23 mouse cellular contexts compared by ENCODE assay signal in the genomic region with DNA sequence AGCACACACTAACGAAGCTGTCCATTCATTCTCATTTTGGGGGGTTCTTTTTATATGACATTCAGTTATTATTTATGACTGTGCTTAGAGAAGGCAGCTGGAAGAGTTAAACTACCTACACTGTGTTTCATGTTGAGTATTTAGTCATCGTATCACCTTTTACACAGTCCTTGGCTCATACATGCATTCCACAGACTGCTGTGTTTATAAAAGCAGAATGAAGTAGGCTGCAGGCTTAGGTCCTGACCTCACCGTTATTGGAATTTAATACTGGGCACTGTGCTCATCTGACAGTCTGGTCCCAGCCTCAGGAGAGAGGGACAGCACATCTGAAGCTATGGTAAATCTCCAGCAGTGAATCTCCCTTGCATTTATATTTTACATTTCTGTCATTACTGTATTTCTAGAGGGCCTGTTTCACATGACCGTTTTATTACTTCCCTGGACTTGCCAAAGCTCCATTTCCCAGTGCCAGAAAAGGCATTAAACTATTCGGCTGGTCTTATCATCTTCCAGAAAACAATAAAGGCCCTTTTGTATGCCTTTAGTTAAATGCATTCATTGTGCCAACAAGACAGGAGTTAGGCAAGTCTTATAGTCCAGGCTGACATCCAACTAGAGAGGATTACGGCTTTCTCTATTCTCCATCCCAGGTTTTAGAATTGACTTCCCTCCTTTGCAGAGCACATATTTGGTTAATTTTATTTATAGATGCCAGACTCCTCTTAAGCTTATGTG.
A peak's percentile ranks its signal among the peaks of the same experiment; 100 is the strongest.
DNase-seq lines count a peak whose midpoint lies in the region; ATAC-seq and TF ChIP-seq lines count a peak whose summit lies in the region.
"Had no signal": no experiment of that assay in that cellular context is flagged by ENCODE, and none has a peak within 500 bp of the region (broad histone marks: within the 10 kb centered on the region; RNA-seq: fewer than 3 reads in every experiment).

No protein-coding gene starts in this region.

- H3K27me3 ChIP-seq in heart, embryonic 15.5 days = no peaks in the 10 kb centered on the region
- no peaks in the 10 kb centered on the region for H3K27me3 ChIP-seq in lung, embryonic 14.5 days (ENCODE audit: insufficient read depth, low read length)
- H3K27me3 ChIP-seq in limb, embryonic 14.5 days (ENCODE audit: control insufficient read depth, insufficient read depth, low read length) = no peaks in the 10 kb centered on the region
- H3K27me3 ChIP-seq: heart, embryonic 13.5 days; hindbrain, embryonic 12.5 days; liver, embryonic 13.5 days; megakaryocyte, embryonic 14.5 days; neural tube, embryonic 13.5 days had no signal

- H3K36me3 ChIP-seq in heart, embryonic 15.5 days = no peaks in the 10 kb centered on the region
- H3K36me3 ChIP-seq in lung, embryonic 14.5 days (ENCODE audit: insufficient read depth) = no peaks in the 10 kb centered on the region
- no peaks in the 10 kb centered on the region for H3K36me3 ChIP-seq in limb, embryonic 14.5 days (ENCODE audit: control insufficient read depth, insufficient read depth, low read length)
- H3K36me3 ChIP-seq: heart, embryonic 13.5 days; hindbrain, embryonic 12.5 days; liver, embryonic 13.5 days; neural tube, embryonic 13.5 days had no signal

- TF ChIP-seq POLR2A in lung, adult 2 months (IDR thresholded peaks at IDR 0.05; ENCODE audit: borderline replicate concordance, extremely low read depth, low read depth, low read length) = no peak
- no peak for TF ChIP-seq POLR2A in limb, embryonic 14.5 days (IDR thresholded peaks at IDR 0.05; ENCODE audit: borderline replicate concordance, extremely low read depth, insufficient read depth, insufficient read length)

- no peaks in the 10 kb centered on the region for H3K4me1 ChIP-seq in heart, embryonic 15.5 days (replicated peaks)
- no peaks in the 10 kb centered on the region for H3K4me1 ChIP-seq in lung, embryonic 14.5 days (ENCODE audit: insufficient read depth)
- H3K4me1 ChIP-seq in lung, adult 2 months (ENCODE audit: control insufficient read depth, insufficient read depth, low read length) = no peaks in the 10 kb centered on the region
- peaks cover 10% of the 10 kb centered on the region; the same call in 1 of the 2 replicates for H3K4me1 ChIP-seq in limb, embryonic 14.5 days (ENCODE audit: control insufficient read depth, insufficient read depth, low read length)
- H3K4me1 ChIP-seq: hindbrain, embryonic 12.5 days; liver, embryonic 13.5 days; megakaryocyte, embryonic 14.5 days; neural tube, embryonic 13.5 days had no signal

- no peak for ATAC-seq in heart, embryonic 15.5 days (replicated peaks; ENCODE audit: insufficient number of reproducible peaks, insufficient read depth, low FRiP score, low read depth)
- ATAC-seq in lung, embryonic 14.5 days (ENCODE audit: insufficient read depth) = peak; percentile 38; the same call in 1 of the 2 replicates
- peak; percentile 44 for ATAC-seq in limb, embryonic 14.5 days (ENCODE audit: low FRiP score, low read depth)
- ATAC-seq: forebrain, embryonic 16.5 days; inflammation-experienced regulatory T-cells, adult 6 months had no signal

- H3K9me3 ChIP-seq in heart, embryonic 15.5 days (replicated peaks) = no peaks in the 10 kb centered on the region
- H3K9me3 ChIP-seq in lung, embryonic 14.5 days (ENCODE audit: low read depth, low read length) = no peaks in the 10 kb centered on the region
- no peaks in the 10 kb centered on the region; the same call in 1 of the 2 replicates for H3K9me3 ChIP-seq in limb, embryonic 14.5 days (ENCODE audit: control insufficient read depth, low read length)
- H3K9me3 ChIP-seq: heart, embryonic 13.5 days; hindbrain, embryonic 12.5 days; liver, embryonic 13.5 days; neural tube, embryonic 13.5 days had no signal

- 49% methylated on average over 6 of the region's 6 CpGs for WGBS in heart, embryonic 15.5 days
- WGBS in lung, embryonic 14.5 days = 46% methylated on average over 6 of the region's 6 CpGs
- WGBS in lung, adult 2 months = 50% methylated on average over 6 of the region's 6 CpGs
- 30% methylated on average over 6 of the region's 6 CpGs for WGBS in limb, embryonic 14.5 days

- no peak for TF ChIP-seq CTCF in lung, embryonic 14.5 days (IDR thresholded peaks at IDR 0.05; ENCODE audit: low read depth)
- no peak for TF ChIP-seq CTCF in lung, adult 2 months (IDR thresholded peaks at IDR 0.05; ENCODE audit: insufficient read depth, low read length)

- H3K4me3 ChIP-seq in heart, embryonic 15.5 days = no peak overlapping the region
- no peak overlapping the region for H3K4me3 ChIP-seq in lung, embryonic 14.5 days (ENCODE audit: low read depth, low read length)
- no peak overlapping the region for H3K4me3 ChIP-seq in lung, adult 2 months (replicated peaks; ENCODE audit: extremely low read depth, low read depth, low read length)
- no peak overlapping the region for H3K4me3 ChIP-seq in limb, embryonic 14.5 days (replicated peaks; ENCODE audit: low read length)
- H3K4me3 ChIP-seq: heart, embryonic 13.5 days; hindbrain, embryonic 12.5 days; liver, embryonic 13.5 days; megakaryocyte, embryonic 14.5 days; neural tube, embryonic 13.5 days had no signal

- 0 out of 2 replicates have a peak overlapping the region, but pooled peaks have one; percentile 4 for H3K27ac ChIP-seq in heart, embryonic 15.5 days
- no peak overlapping the region for H3K27ac ChIP-seq in lung, embryonic 14.5 days (ENCODE audit: low read depth)
- H3K27ac ChIP-seq in limb, embryonic 14.5 days (replicated peaks; ENCODE audit: low read depth, low read length) = no peak overlapping the region
- H3K27ac ChIP-seq: heart, embryonic 13.5 days; hindbrain, embryonic 12.5 days; liver, embryonic 13.5 days; neural tube, embryonic 13.5 days had no signal

- no peak for DNase-seq in heart, adult 8-10 months (ENCODE audit: low spot score)
- peak; percentile 4 for DNase-seq in lung, embryonic 14.5 days
- no peak for DNase-seq in lung, adult 2 months
- DNase-seq in adipocyte (ENCODE audit: low spot score) = peak; percentile 11
- DNase-seq in limb, embryonic 14.5 days (ENCODE audit: low spot score) = peak; percentile 67
- no peak for DNase-seq in spleen, adult 12 weeks (ENCODE audit: low spot score)
- DNase-seq in ovary, adult 18-20 months (ENCODE audit: low spot score) = no peak
- DNase-seq: adrenal gland, adult 8-10 months; cerebellum, adult 9-10 months; layer of hippocampus, postnatal 36 days; liver, embryonic 13.5 days; lung, postnatal 10 days; midbrain, embryonic 14.5 days; spleen, adult 18-20 months; thymus, adult 18-20 months; thymus, postnatal 4 days had no signal

- no peak overlapping the region for H3K9ac ChIP-seq in heart, embryonic 15.5 days
- no peak overlapping the region for H3K9ac ChIP-seq in lung, embryonic 14.5 days
- no peak overlapping the region for H3K9ac ChIP-seq in limb, embryonic 14.5 days (ENCODE audit: low read depth, low read length, severe bottlenecking)
- H3K9ac ChIP-seq: heart, embryonic 13.5 days; hindbrain, embryonic 12.5 days; liver, embryonic 13.5 days; neural tube, embryonic 13.5 days had no signal

- H3K4me2 ChIP-seq in heart, embryonic 15.5 days = no peak overlapping the region
- no peak overlapping the region for H3K4me2 ChIP-seq in lung, embryonic 14.5 days
- no peak overlapping the region for H3K4me2 ChIP-seq in limb, embryonic 14.5 days (replicated peaks; ENCODE audit: low read depth, low read length, severe bottlenecking)
- H3K4me2 ChIP-seq: heart, embryonic 13.5 days; hindbrain, embryonic 12.5 days; liver, embryonic 13.5 days; neural tube, embryonic 13.5 days had no signal

Comparison
In these comparisons a context has a peak if more than half of its experiments do, and no peak if none do; other contexts are left out.
1. DNase-seq: peak in lung, embryonic 14.5 days (single experiment), adipocyte (single experiment) and limb, embryonic 14.5 days (single experiment); none in heart, adult 8-10 months (single experiment), lung, adult 2 months (single experiment), spleen, adult 12 weeks (single experiment) and ovary, adult 18-20 months (single experiment).